Mouse (Mus musculus) CD4-positive, CD25-positive, alpha-beta regulatory T cell, adult 2 months (primary cell): Measurements from ENCODE around the gene Pdk3.

ENCODE experiments used
- DNase-seq: peaks from one replicate; pipeline ENCODE4 v3.0.0-alpha.2; 2012; ENCODE audit warnings: low read depth, low spot score

The Pdk3 gene

DNA sequence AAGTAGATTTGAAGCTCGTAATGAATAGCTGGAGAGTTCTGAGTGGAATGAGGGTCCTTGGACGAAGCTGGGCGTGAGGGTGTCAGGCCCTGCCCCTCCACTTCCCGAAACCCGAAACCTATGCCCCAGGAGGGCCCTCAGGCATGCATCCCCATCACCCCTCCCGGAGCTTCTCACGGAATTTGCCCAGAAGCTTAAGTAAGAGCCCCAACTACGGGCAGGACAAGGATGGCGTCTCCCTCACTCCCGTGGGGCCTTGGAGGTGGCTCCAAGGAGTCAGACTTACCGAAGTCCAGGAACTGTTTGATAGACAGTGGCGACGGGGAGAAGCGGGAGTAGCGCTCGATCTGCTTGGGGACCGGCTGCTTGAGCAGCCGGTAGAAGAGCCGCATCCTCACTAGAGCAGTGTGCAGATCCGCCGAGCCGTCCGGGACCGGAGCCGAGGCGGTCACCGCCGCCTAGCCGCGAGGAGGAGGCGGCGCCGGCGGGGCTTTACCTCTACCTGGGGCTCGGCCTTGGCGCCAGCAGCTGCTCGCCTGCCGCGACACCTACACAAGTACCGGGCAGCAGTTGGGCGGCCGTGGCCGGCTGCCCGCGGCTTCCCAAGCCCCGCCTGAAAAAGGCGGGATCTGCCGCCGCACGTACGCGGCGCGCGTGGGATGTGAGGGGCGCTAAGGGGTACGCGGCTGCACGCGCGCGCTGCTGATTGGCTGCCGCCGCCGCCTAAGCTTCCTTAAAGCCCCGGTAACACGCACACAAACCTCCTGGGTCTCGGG lies at the start of gene Pdk3:
TSS of gene Pdk3 (minus strand) at position 641 of the 776 bp plus-strand sequence.
- peak; percentile 86 for DNase-seq

GRCm38 (mm10) chrX:93877634-93878016 lies 45.6 kb upstream of the Pdk3 start:
- DNase-seq, result no peak

GRCm38 (mm10) chrX:93876981-93877633 lies 45.1 kb upstream of the Pdk3 start:
- no peak for DNase-seq

DNA sequence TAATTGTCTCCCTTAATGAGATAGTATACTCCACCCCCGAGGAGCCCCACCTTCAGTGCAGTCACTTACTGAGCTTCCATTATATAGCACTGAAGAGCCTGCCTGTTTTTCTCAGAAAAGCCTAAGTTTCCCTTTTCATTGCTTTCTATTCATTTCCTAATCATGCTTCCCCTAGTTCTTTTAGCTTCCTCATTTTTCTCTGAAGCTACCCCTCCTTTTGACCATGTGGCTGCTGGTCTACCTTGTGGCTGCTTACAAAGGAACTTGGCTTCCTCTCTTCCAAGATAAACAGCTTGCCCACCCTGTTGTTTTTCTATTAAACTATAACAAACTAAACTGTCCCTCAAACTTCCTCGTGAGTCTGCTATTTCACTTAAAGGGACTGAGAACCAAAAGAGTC lies 31.4 kb upstream of the Pdk3 start:
- DNase-seq, result no peak

DNA sequence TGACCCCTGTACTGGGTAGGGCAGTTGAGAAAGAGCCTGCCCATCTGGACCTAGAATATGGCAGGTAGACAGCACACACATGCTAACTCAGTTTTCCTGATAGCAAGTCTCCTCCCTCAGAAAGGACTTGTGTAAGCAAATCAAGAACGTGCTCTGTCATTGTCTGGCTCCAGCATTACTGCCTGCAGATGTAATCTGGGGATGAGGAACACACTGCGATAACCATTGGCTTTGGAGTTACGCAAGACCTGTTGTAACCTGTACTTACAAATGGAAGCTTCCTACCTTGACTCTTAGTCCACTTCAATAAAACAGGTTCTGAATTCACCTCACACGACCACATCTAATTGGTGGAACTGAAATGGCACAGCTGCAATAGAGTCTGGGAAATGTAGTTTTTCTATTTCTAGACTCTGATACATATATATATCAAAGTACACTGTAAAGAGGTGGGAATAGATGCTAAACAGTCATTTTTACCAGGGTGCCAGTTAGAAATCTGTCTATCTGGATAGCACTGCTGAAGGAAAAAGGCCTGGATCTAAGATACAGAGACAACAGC lies 30.6 kb upstream of the Pdk3 start:
- DNase-seq, result no peak

DNA sequence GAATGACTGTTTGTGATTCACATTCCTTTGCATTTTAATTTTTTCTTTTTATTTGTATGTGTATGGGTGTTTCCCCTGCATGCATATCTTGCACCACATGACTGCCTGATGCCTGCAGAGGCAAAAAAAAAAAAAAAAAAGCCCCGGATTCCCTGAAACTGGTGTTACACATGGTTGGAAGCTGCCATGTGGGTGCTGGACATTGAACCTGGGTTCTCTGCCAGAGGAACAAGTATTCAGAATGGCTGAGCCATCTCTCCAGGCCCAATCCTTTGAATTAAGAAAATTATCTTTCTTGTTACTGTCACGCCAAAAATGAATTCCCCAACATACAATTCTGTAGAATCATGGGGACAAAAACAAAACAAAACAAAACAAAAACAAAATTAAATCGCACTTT lies 25.8 kb upstream of the Pdk3 start:
- no peak for DNase-seq

DNA sequence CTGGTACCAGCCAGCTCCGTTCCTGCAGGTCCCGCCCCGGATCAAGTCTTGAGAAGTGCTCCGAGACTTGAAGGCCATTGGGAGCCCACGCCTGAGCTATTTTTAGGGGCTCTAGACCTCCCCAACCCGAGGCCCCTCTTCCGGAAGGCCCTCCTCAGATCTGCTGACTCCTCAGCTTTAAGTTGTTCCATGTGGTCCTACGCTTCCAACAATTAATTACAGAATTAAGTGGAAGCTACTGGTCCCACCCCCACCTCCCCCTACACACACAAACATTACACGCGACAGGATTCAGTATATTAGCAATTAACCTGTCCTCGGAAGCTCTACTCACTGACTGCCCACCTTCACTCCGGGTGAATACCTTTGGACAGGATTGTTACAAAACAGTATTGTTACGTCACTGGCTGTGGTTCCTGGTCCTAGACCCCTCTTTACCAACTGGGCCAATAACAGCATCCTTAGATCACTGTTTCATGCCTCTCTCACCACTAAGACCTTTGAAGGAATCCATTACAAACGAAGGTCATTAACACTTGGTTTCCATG lies 410 bp upstream of the Pdk3 start:
- no peak for DNase-seq

DNA sequence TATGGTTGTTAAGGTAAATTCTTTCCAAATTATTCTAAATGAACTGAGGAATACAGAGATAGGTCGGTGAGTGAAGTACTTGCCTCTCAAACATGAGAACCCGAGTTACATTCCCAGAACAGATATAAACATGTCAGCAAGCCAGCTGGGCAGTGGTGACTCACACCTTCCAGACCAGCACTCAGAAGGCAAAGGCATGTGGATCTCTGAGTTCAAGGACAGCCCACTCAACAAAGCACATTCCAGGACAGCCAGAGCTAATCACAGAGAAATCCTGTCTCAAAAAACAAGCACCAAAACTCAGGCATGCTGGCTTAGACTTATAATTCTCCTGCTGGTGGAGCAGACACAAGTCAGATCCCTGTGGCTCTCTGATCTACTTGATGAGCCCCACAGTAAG lies 6.2 kb downstream of the Pdk3 start:
- no peak for DNase-seq

DNA sequence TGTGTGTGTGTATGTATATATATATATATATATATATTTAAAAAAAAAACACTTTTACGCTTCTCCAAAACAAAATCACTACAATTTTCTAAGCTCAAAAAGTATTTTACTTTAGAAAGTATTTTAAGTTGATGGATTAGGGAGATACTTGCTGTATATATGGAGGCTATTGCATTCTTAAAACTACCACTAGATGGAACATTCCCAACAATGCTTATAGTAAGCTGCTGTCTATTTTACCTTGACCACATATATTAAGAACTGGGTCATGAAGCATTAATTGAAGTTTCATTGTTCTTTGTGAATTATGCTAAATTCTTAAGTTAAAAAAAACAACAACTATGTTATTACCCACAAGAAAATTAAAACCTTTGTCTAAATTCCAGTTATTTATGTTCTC lies 24.0 kb downstream of the Pdk3 start:
- peak; percentile 7 for DNase-seq

GRCm38 (mm10) chrX:93793168-93793567 lies 38.8 kb downstream of the Pdk3 start:
- DNase-seq, result peak; percentile 71

DNA sequence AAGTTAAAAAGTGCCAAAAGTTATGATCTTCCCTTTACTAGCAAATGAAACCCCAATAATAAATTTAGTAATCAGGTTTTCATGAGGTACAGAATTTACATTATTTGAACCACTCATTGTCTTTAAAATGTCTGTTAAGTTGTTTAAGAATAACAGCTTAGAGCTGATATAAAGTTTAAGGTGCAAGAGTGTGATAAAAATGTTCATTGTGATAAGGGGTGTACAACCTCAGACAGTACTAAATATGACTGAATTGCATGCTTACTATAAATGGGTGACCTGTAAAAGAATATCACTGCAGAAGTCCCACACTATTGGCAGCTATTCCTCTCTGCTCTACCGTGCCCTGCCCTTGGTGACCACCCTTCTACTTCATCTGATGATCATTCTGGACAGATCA lies 42.4 kb downstream of the Pdk3 start:
- DNase-seq, result no peak

- DNase-seq, result no peak
These were observed 71.2 kb downstream of the Pdk3 start for GRCm38 (mm10) chrX:93760770-93761169.

DNA sequence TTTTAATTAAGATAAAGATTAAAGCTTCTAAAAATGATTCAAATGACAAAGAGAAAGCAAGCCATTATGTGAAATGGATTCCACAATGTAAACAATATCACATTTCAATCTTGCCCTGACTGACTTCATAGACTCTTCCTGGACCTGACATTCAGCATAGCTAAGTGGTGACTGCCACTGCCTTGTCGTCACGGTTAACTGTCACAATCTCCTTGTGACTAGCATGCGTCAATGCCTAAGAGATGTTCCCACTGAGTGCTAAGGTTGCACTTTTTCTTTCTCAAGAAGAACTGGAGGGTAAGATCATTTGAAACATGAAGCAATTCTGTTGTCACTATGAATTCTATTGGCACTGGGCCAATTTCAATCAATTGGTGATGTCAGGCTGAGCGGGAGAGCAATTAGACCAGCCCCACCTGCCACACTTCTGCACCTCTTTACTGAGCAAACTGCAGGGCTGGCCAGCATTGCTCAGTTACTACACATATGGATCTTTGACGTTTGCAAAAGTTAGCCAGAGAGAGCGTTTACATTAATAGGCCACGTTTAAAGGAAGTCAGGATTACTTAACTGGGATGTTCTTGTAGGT lies 75.0 kb downstream of the Pdk3 start:
- DNase-seq, result no peak

DNA sequence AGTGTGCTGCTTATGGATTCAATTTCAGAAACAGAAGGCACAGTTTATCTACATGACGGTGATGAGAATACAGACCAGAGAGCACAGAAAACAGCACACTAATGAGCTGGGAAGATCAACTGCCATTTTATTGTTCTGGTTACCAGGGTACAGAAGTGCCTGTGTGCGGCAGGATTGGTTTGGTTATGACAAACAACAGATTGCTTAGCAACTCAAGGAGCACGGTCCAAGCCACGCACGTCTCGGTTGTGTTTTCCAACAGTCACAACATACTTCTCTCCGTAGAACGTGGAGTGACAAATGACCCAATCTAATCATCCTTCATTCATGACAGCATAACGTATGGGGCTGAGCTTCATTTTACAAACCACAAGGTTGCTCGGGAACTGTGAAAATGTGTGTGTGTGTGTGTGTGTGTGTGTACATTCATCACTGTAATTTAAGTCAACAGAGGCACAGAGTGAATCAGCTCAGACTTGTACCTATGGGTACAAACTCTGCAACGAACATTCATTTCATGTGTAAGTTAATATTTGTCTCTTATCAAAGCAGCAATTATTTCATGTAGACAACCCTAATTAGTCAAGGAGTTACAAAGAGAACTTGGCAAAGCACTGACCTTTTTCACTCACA lies 76.7 kb downstream of the Pdk3 start:
- no peak for DNase-seq

- no peak for DNase-seq
These were observed 81.4 kb downstream of the Pdk3 start for GRCm38 (mm10) chrX:93750566-93750965.

DNA sequence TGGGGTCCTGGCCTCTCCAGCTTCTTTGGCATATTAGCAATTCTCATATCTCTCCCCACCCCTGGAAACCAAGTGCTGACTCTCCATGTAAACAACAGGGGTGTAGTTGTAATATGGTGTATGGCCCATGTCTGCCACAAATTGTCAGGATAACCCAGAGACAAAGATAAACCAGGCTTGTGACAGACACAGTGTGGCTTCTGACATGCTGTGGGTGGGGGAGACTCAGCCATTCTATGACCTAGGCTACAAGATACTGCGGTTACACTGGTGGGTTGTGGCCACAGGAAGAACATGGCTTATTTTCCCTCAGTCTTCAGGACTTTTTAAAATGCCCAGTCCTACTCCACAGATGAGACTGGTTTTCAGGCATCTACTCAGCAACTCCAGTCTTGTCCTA lies 82.8 kb downstream of the Pdk3 start:
- no peak for DNase-seq

GRCm38 (mm10) chrX:93732975-93733748 lies 98.8 kb downstream of the Pdk3 start:
- no peak for DNase-seq

GRCm38 (mm10) chrX:93732407-93732806 lies 99.6 kb downstream of the Pdk3 start:
- no peak for DNase-seq

DNA sequence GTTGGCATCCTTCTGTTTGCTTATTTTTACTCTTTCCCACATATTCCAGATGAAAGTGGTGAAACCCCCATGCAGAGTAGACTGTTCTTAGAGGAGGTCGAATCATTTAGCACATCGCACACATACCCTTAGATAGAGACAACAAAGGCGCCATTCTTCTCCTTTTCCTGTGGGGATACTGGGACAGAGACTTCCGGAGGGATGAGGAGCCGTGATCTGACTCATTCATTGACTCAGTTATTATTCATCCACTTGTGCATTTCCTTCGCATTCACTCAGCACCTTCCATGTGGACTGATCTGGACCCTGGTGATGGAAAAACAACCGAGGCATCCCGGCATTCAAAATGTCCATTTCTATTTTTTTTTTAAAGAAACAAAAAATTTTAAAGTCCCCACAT lies 101.1 kb downstream of the Pdk3 start:
- DNase-seq, result no peak

- no peak for DNase-seq
These were observed 102.5 kb downstream of the Pdk3 start for GRCm38 (mm10) chrX:93729529-93729928.
